Mouse (Mus musculus) c-Kit-positive CD71-negative TER-119-negative erythroid progenitor cells, embryonic 14.5 days (primary cell): ENCODE results near the gene Rin2.

ENCODE experiments used
- DNase-seq: peaks from one replicate; pipeline ENCODE4 v3.0.0-alpha.2; 2013; ENCODE audit warnings: low read depth

Rin2 gene

GRCm38 (mm10) chr2:145862206-145862817 lies 187.3 kb downstream of the Rin2 start:
- DNase-seq, result no peak

- DNase-seq, result no peak
These were observed 190.3 kb downstream of the Rin2 start for GRCm38 (mm10) chr2:145865344-145865743.

GRCm38 (mm10) chr2:145866238-145866637 lies 191.2 kb downstream of the Rin2 start:
- no peak for DNase-seq

GRCm38 (mm10) chr2:145866695-145867449 lies 191.9 kb downstream of the Rin2 start:
- no peak for DNase-seq

- DNase-seq, result no peak
These were observed 196.3 kb downstream of the Rin2 start for GRCm38 (mm10) chr2:145871308-145871707.

- DNase-seq, result no peak
These were observed 197.1 kb downstream of the Rin2 start for GRCm38 (mm10) chr2:145872099-145872498.

- DNase-seq, result no peak
These were observed 198.9 kb downstream of the Rin2 start for GRCm38 (mm10) chr2:145873953-145874352.

- no peak for DNase-seq
These were observed 200.0 kb downstream of the Rin2 start for GRCm38 (mm10) chr2:145874879-145875482.

GRCm38 (mm10) chr2:145877191-145877590 lies 202.2 kb downstream of the Rin2 start:
- DNase-seq, result no peak

- DNase-seq, result no peak
These were observed 206.1 kb downstream of the Rin2 start for GRCm38 (mm10) chr2:145880887-145881747.

- DNase-seq, result no peak
These were observed 206.9 kb downstream of the Rin2 start for GRCm38 (mm10) chr2:145881932-145882331.

- no peak for DNase-seq
These were observed 207.4 kb downstream of the Rin2 start for GRCm38 (mm10) chr2:145882398-145882797.

GRCm38 (mm10) chr2:145884036-145884912 lies 209.3 kb downstream of the Rin2 start:
- no peak for DNase-seq

GRCm38 (mm10) chr2:145884913-145885785 lies 210.1 kb downstream of the Rin2 start:
- no peak for DNase-seq

GRCm38 (mm10) chr2:145887937-145888765 lies 213.1 kb downstream of the Rin2 start:
- DNase-seq, result no peak

- no peak for DNase-seq
These were observed 213.9 kb downstream of the Rin2 start for GRCm38 (mm10) chr2:145888766-145889480.

- no peak for DNase-seq
These were observed 215.6 kb downstream of the Rin2 start for GRCm38 (mm10) chr2:145890571-145890970.

GRCm38 (mm10) chr2:145893756-145894155 lies 218.7 kb downstream of the Rin2 start:
- DNase-seq, result no peak

GRCm38 (mm10) chr2:145898106-145898505 lies 223.1 kb downstream of the Rin2 start:
- DNase-seq, result no peak
